Mouse (Mus musculus) limb, embryonic 15.5 days (tissue): Measurements from ENCODE around the gene Pde9a. TPM values are rescaled to one million over a fixed set of nuclear protein-coding genes. Genes with fewer than 3 reads are reported as not detected.
A peak's percentile ranks its signal among the peaks of the same experiment; 100 is the strongest.

Experiments
- ATAC-seq: fragments of 200-750 bp; cut with Nextera tagmentation; 2 replicates; pipeline ENCODE4 v1.8.0; 2017; ENCODE audit warnings: low read depth, moderate TSS enrichment; ENCODE audit not compliant: insufficient number of reproducible peaks, low FRiP score, low TSS enrichment
- H3K27ac ChIP-seq: fragments of 300-500 bp; sonication (generic); 2 replicates; pipeline ENCODE4 v1.5.1; 2015; ENCODE audit warnings: moderate library complexity, mild to moderate bottlenecking, inconsistent platforms
- H3K27me3 ChIP-seq: fragments of 300-500 bp; sonication (generic); 2 replicates; pipeline ENCODE4 v1.6.1; 2015; ENCODE audit warnings: inconsistent platforms
- H3K36me3 ChIP-seq: fragments of 300-500 bp; sonication (generic); 2 replicates; pipeline ENCODE4 v1.6.1; 2015; ENCODE audit warnings: inconsistent platforms
- H3K4me1 ChIP-seq: fragments of 300-500 bp; sonication (generic); 2 replicates; pipeline ENCODE4 v1.6.1; 2015; ENCODE audit warnings: inconsistent platforms
- H3K4me2 ChIP-seq: fragments of 300-500 bp; sonication (generic); 2 replicates; pipeline ENCODE4 v1.6.1; 2015; ENCODE audit warnings: mild to moderate bottlenecking, inconsistent platforms
- H3K4me3 ChIP-seq: fragments of 300-500 bp; sonication (generic); 2 replicates; pipeline ENCODE4 v1.5.1; 2015; ENCODE audit warnings: mild to moderate bottlenecking, inconsistent platforms
- H3K9ac ChIP-seq: fragments of 300-500 bp; sonication (generic); 2 replicates; pipeline ENCODE4 v1.6.1; 2015; ENCODE audit warnings: inconsistent platforms
- H3K9me3 ChIP-seq: fragments of 300-500 bp; sonication (generic); 2 replicates; pipeline ENCODE4 v1.6.1; 2016; ENCODE audit warnings: inconsistent platforms
- WGBS: fragments of 180-500 bp; shearing (Covaris S2); methylation state at CpG from one replicate; pipeline ENCODE4 v1.1.7; 2015; 5-methylcytosine and 5-hydroxymethylcytosine counted together
- polyA plus RNA-seq: library from polyadenylated mRNA; unstranded; fragments of >200 nt; fragmentation: Nextera tagmentation; extraction: Ambion mirVana; gene quantifications from 2 replicates; pipeline ENCODE4 v1.2.1, GENCODE M21; 2015

Gene Pde9a
- polyA plus RNA-seq, 1 experiment from 2014 or later: 23.9 TPM

GRCm38 (mm10) chr17:31391462-31391861 lies 5.5 kb downstream of the Pde9a start:
- H3K9me3 ChIP-seq: no peaks in the 10 kb centered on the region
- no peak for ATAC-seq
- no peak overlapping the region for H3K4me2 ChIP-seq
- peaks cover 46% of the 10 kb centered on the region for H3K4me1 ChIP-seq
- 47% methylated on average over 3 of the region's 3 CpGs for WGBS
- no peak overlapping the region for H3K27ac ChIP-seq
- 0 out of 2 replicates have a peak, but pooled peaks cover 3% of the 10 kb centered on the region for H3K36me3 ChIP-seq
- H3K27me3 ChIP-seq: no peaks in the 10 kb centered on the region
- H3K4me3 ChIP-seq: no peak overlapping the region
- H3K9ac ChIP-seq: no peak overlapping the region

GRCm38 (mm10) chr17:31392041-31392440 lies 6.0 kb downstream of the Pde9a start:
- no peaks in the 10 kb centered on the region for H3K27me3 ChIP-seq
- 82% methylated on average over 5 of the region's 5 CpGs for WGBS
- no peak for ATAC-seq
- no peak overlapping the region for H3K4me2 ChIP-seq
- H3K9me3 ChIP-seq: no peaks in the 10 kb centered on the region
- no peak overlapping the region for H3K27ac ChIP-seq
- H3K9ac ChIP-seq: no peak overlapping the region
- H3K4me1 ChIP-seq: peaks cover 41% of the 10 kb centered on the region
- H3K36me3 ChIP-seq: 0 out of 2 replicates have a peak, but pooled peaks cover 3% of the 10 kb centered on the region
- H3K4me3 ChIP-seq: no peak overlapping the region

- Histone ChIP-seq H3K9ac (no peak overlapping the region), H3K27me3 (no peaks in the 10 kb centered on the region), H3K9me3 (no peaks in the 10 kb centered on the region), H3K4me3 (no peak overlapping the region), H3K4me1 (peaks cover 24% of the 10 kb centered on the region), H3K27ac (no peak overlapping the region), H3K4me2 (no peak overlapping the region), H3K36me3 (0 out of 2 replicates have a peak, but pooled peaks cover 3% of the 10 kb centered on the region)
- ATAC-seq: no peak
- 77% methylated on average over 2 of the region's 2 CpGs for WGBS
Measured at GRCm38 (mm10) chr17:31393811-31394210, 7.8 kb downstream of the Pde9a start.

GRCm38 (mm10) chr17:31400294-31400693 lies 14.3 kb downstream of the Pde9a start:
- no peak overlapping the region for H3K4me2 ChIP-seq
- WGBS: 60% methylated on average over 6 of the region's 6 CpGs
- no peaks in the 10 kb centered on the region for H3K9me3 ChIP-seq
- H3K9ac ChIP-seq: no peak overlapping the region
- H3K36me3 ChIP-seq: no peaks in the 10 kb centered on the region
- H3K27ac ChIP-seq: peak overlapping the region; percentile 48; the same call in 1 of the 2 replicates
- H3K4me3 ChIP-seq: no peak overlapping the region
- H3K27me3 ChIP-seq: no peaks in the 10 kb centered on the region
- H3K4me1 ChIP-seq: peaks cover 37% of the 10 kb centered on the region
- no peak for ATAC-seq

- no peak overlapping the region for H3K9ac ChIP-seq
- peak overlapping the region; percentile 29; the same call in 1 of the 2 replicates for H3K27ac ChIP-seq
- no peaks in the 10 kb centered on the region for H3K27me3 ChIP-seq
- H3K36me3 ChIP-seq: no peaks in the 10 kb centered on the region
- no peaks in the 10 kb centered on the region for H3K9me3 ChIP-seq
- no peak for ATAC-seq
- no peak overlapping the region for H3K4me2 ChIP-seq
- 83% methylated on average over 3 of the region's 3 CpGs for WGBS
- H3K4me3 ChIP-seq: no peak overlapping the region
- peaks cover 45% of the 10 kb centered on the region for H3K4me1 ChIP-seq
Measured at GRCm38 (mm10) chr17:31401160-31401559, 15.2 kb downstream of the Pde9a start.

GRCm38 (mm10) chr17:31402713-31403112 lies 16.7 kb downstream of the Pde9a start:
- no peaks in the 10 kb centered on the region for H3K27me3 ChIP-seq
- H3K27ac ChIP-seq: peak overlapping the region; percentile 79
- H3K9ac ChIP-seq: no peak overlapping the region
- no peaks in the 10 kb centered on the region for H3K36me3 ChIP-seq
- peaks cover 55% of the 10 kb centered on the region for H3K4me1 ChIP-seq
- H3K9me3 ChIP-seq: no peaks in the 10 kb centered on the region
- WGBS: 30% methylated on average over 8 of the region's 8 CpGs
- no peak overlapping the region for H3K4me3 ChIP-seq
- no peak overlapping the region for H3K4me2 ChIP-seq
- no peak for ATAC-seq

GRCm38 (mm10) chr17:31405694-31406227 lies 19.8 kb downstream of the Pde9a start:
- WGBS: 43% methylated on average over 6 of the region's 6 CpGs
- no peak for ATAC-seq
- Histone ChIP-seq H3K9me3 (no peaks in the 10 kb centered on the region), H3K27ac (0 out of 2 replicates have a peak overlapping the region, but pooled peaks have one; percentile 63), H3K4me1 (peaks cover 59% of the 10 kb centered on the region), H3K4me3 (no peak overlapping the region), H3K36me3 (no peaks in the 10 kb centered on the region), H3K27me3 (no peaks in the 10 kb centered on the region), H3K4me2 (no peak overlapping the region), H3K9ac (no peak overlapping the region)

- no peak overlapping the region for H3K9ac ChIP-seq
- WGBS: 34% methylated on average over 10 of the region's 10 CpGs
- H3K4me1 ChIP-seq: peaks cover 41% of the 10 kb centered on the region
- H3K36me3 ChIP-seq: peaks cover 1% of the 10 kb centered on the region; the same call in 1 of the 2 replicates
- no peak overlapping the region for H3K4me3 ChIP-seq
- no peak overlapping the region for H3K4me2 ChIP-seq
- no peak for ATAC-seq
- H3K27ac ChIP-seq: no peak overlapping the region
- no peaks in the 10 kb centered on the region for H3K9me3 ChIP-seq
- no peaks in the 10 kb centered on the region for H3K27me3 ChIP-seq
Measured at GRCm38 (mm10) chr17:31409741-31410350, 23.8 kb downstream of the Pde9a start.

- H3K27ac ChIP-seq: no peak overlapping the region
- peaks cover 28% of the 10 kb centered on the region for H3K4me1 ChIP-seq
- WGBS: 64% methylated on average over 9 of the region's 9 CpGs
- no peak for ATAC-seq
- no peak overlapping the region for H3K4me2 ChIP-seq
- H3K27me3 ChIP-seq: no peaks in the 10 kb centered on the region
- peaks cover 29% of the 10 kb centered on the region for H3K36me3 ChIP-seq
- no peak overlapping the region for H3K9ac ChIP-seq
- H3K9me3 ChIP-seq: no peaks in the 10 kb centered on the region
- no peak overlapping the region for H3K4me3 ChIP-seq
Measured at GRCm38 (mm10) chr17:31415258-31415657, 29.2 kb downstream of the Pde9a start.

GRCm38 (mm10) chr17:31418804-31419597 lies 33.0 kb downstream of the Pde9a start:
- Histone ChIP-seq H3K27me3 (no peaks in the 10 kb centered on the region), H3K4me2 (no peak overlapping the region), H3K36me3 (peaks cover 38% of the 10 kb centered on the region), H3K27ac (peak overlapping the region; percentile 22; the same call in 1 of the 2 replicates), H3K4me3 (no peak overlapping the region), H3K4me1 (peaks cover 23% of the 10 kb centered on the region; the same call in 1 of the 2 replicates), H3K9ac (no peak overlapping the region), H3K9me3 (no peaks in the 10 kb centered on the region)
- ATAC-seq: no peak
- 70% methylated on average over 17 of the region's 17 CpGs for WGBS

- peak overlapping the region; percentile 22; the same call in 1 of the 2 replicates for H3K27ac ChIP-seq
- ATAC-seq: no peak
- no peak overlapping the region for H3K4me2 ChIP-seq
- peaks cover 38% of the 10 kb centered on the region for H3K36me3 ChIP-seq
- no peaks in the 10 kb centered on the region for H3K27me3 ChIP-seq
- no peak overlapping the region for H3K4me3 ChIP-seq
- H3K4me1 ChIP-seq: peaks cover 23% of the 10 kb centered on the region; the same call in 1 of the 2 replicates
- 51% methylated on average over 2 of the region's 2 CpGs for WGBS
- H3K9ac ChIP-seq: no peak overlapping the region
- H3K9me3 ChIP-seq: no peaks in the 10 kb centered on the region
Measured at GRCm38 (mm10) chr17:31419598-31419950, 33.6 kb downstream of the Pde9a start.

- H3K9ac ChIP-seq: no peak overlapping the region
- no peak overlapping the region for H3K27ac ChIP-seq
- peaks cover 23% of the 10 kb centered on the region; the same call in 1 of the 2 replicates for H3K4me1 ChIP-seq
- H3K4me3 ChIP-seq: no peak overlapping the region
- ATAC-seq: no peak
- WGBS: 50% methylated on average over 3 of the region's 3 CpGs
- H3K9me3 ChIP-seq: no peaks in the 10 kb centered on the region
- peaks cover 35% of the 10 kb centered on the region for H3K36me3 ChIP-seq
- no peaks in the 10 kb centered on the region for H3K27me3 ChIP-seq
- no peak overlapping the region for H3K4me2 ChIP-seq
Measured at GRCm38 (mm10) chr17:31419995-31420394, 34.0 kb downstream of the Pde9a start.
